ENCODE assay signal across 8 mouse cellular contexts in genomic region chr15:77841361-77842046, GRCm38 (mm10). TPM values are rescaled to one million over a fixed set of nuclear protein-coding genes. Genes with fewer than 3 reads are reported as not detected.
DNase-seq lines count a peak whose midpoint lies in the region; ATAC-seq lines count a peak whose summit lies in the region.

No protein-coding gene starts in this region.

- peaks cover 66% of the 10 kb centered on the region for H3K4me1 ChIP-seq in erythroblast, embryonic 14.5 days (ENCODE audit: control insufficient read depth)
- H3K4me1 ChIP-seq in heart, embryonic 13.5 days, result peaks cover 51% of the 10 kb centered on the region
- H3K4me1 ChIP-seq in kidney, embryonic 16.5 days (ENCODE audit: insufficient read depth, low read length), result peaks cover 46% of the 10 kb centered on the region
- peaks cover 65% of the 10 kb centered on the region for H3K4me1 ChIP-seq in liver, embryonic 15.5 days (replicated peaks)
- peaks cover 26% of the 10 kb centered on the region for H3K4me1 ChIP-seq in neural tube, embryonic 12.5 days

- peak; percentile 10; the same call in 1 of the 2 replicates for ATAC-seq in heart, embryonic 13.5 days (ENCODE audit: extremely low read depth, insufficient number of reproducible peaks, low FRiP score, low TSS enrichment)
- ATAC-seq in kidney, embryonic 16.5 days (ENCODE audit: low FRiP score, low TSS enrichment), result peak; percentile 16
- peak; percentile 23 for ATAC-seq in liver, embryonic 15.5 days (ENCODE audit: insufficient read depth)
- peak; percentile 57 for ATAC-seq in neural tube, embryonic 12.5 days (ENCODE audit: low FRiP score, low read depth)

- DNase-seq in CD4-positive, CD25-positive, alpha-beta regulatory T cell, adult 2 months (ENCODE audit: low read depth, low spot score), result peak; percentile 61
- peak; percentile 88 for DNase-seq in adrenal gland, postnatal 14 days
- no peak for DNase-seq in MN1 (ENCODE audit: low spot score)

- peak overlapping the region; percentile 93 for H3K4me2 ChIP-seq in heart, embryonic 13.5 days
- H3K4me2 ChIP-seq in kidney, embryonic 16.5 days (replicated peaks; ENCODE audit: low read depth, low read length), result peak overlapping the region; percentile 82
- H3K4me2 ChIP-seq in liver, embryonic 15.5 days, result peak overlapping the region; percentile 94
- peak overlapping the region; percentile 93 for H3K4me2 ChIP-seq in neural tube, embryonic 12.5 days (replicated peaks)

- WGBS in heart, embryonic 13.5 days, result under 1% methylated on average over 73 of the region's 80 CpGs
- under 1% methylated on average over 78 of the region's 80 CpGs for WGBS in kidney, embryonic 16.5 days
- under 1% methylated on average over 80 of the region's 80 CpGs for WGBS in liver, embryonic 15.5 days (ENCODE audit: insufficient replicate concordance)
- under 1% methylated on average over 80 of the region's 80 CpGs for WGBS in neural tube, embryonic 12.5 days

- H3K9ac ChIP-seq in heart, embryonic 13.5 days, result peak overlapping the region; percentile 98
- peak overlapping the region; percentile 93 for H3K9ac ChIP-seq in kidney, embryonic 16.5 days (replicated peaks; ENCODE audit: low read length)
- peak overlapping the region; percentile 89 for H3K9ac ChIP-seq in liver, embryonic 15.5 days
- H3K9ac ChIP-seq in neural tube, embryonic 12.5 days, result peak overlapping the region; percentile 73

- peak overlapping the region; percentile 97 for H3K27ac ChIP-seq in heart, embryonic 13.5 days (replicated peaks)
- H3K27ac ChIP-seq in kidney, embryonic 16.5 days (ENCODE audit: low read length), result peak overlapping the region; percentile 98
- peak overlapping the region; percentile 94 for H3K27ac ChIP-seq in liver, embryonic 15.5 days (replicated peaks)
- H3K27ac ChIP-seq in neural tube, embryonic 12.5 days, result peak overlapping the region; percentile 53; the same call in 1 of the 2 replicates

- peak overlapping the region; percentile 74 for H3K4me3 ChIP-seq in erythroblast, embryonic 14.5 days (replicated peaks)
- H3K4me3 ChIP-seq in heart, embryonic 13.5 days, result peak overlapping the region; percentile 99
- H3K4me3 ChIP-seq in kidney, embryonic 16.5 days (ENCODE audit: low read length), result peak overlapping the region; percentile 97
- peak overlapping the region; percentile 97 for H3K4me3 ChIP-seq in liver, embryonic 15.5 days (replicated peaks)
- H3K4me3 ChIP-seq in neural tube, embryonic 12.5 days, result peak overlapping the region; percentile 85

- peaks cover 23% of the 10 kb centered on the region for H3K36me3 ChIP-seq in erythroblast, embryonic 14.5 days (ENCODE audit: control insufficient read depth)
- H3K36me3 ChIP-seq in heart, embryonic 13.5 days, result no peaks in the 10 kb centered on the region
- no peaks in the 10 kb centered on the region for H3K36me3 ChIP-seq in kidney, embryonic 16.5 days (ENCODE audit: insufficient read depth, low read length)
- H3K36me3 ChIP-seq in liver, embryonic 15.5 days (replicated peaks), result peaks cover 8% of the 10 kb centered on the region; the same call in 1 of the 2 replicates
- H3K36me3 ChIP-seq in neural tube, embryonic 12.5 days, result no peaks in the 10 kb centered on the region

- H3K9me3 ChIP-seq in erythroblast, embryonic 14.5 days (ENCODE audit: control insufficient read depth, low read length), result no peaks in the 10 kb centered on the region
- H3K9me3 ChIP-seq in heart, embryonic 13.5 days, result no peaks in the 10 kb centered on the region
- H3K9me3 ChIP-seq in kidney, embryonic 16.5 days (ENCODE audit: low read length), result no peaks in the 10 kb centered on the region
- H3K9me3 ChIP-seq in liver, embryonic 15.5 days (replicated peaks), result no peaks in the 10 kb centered on the region
- no peaks in the 10 kb centered on the region for H3K9me3 ChIP-seq in neural tube, embryonic 12.5 days

- no peaks in the 10 kb centered on the region for H3K27me3 ChIP-seq in erythroblast, embryonic 14.5 days (ENCODE audit: control insufficient read depth)
- no peaks in the 10 kb centered on the region for H3K27me3 ChIP-seq in heart, embryonic 13.5 days (replicated peaks)
- H3K27me3 ChIP-seq in kidney, embryonic 16.5 days (ENCODE audit: insufficient read depth, low read length), result no peaks in the 10 kb centered on the region
- peaks cover 3% of the 10 kb centered on the region; the same call in 1 of the 2 replicates for H3K27me3 ChIP-seq in liver, embryonic 15.5 days
- no peaks in the 10 kb centered on the region for H3K27me3 ChIP-seq in neural tube, embryonic 12.5 days (replicated peaks)

RNA-seq across cellular contexts. Expression of gene Myh9, which starts 0.5 kb away (rescaled TPM):
- total RNA-seq in adrenal gland, postnatal 14 days (2021), result 280 and 301 TPM in 2 replicates
- polyA plus RNA-seq in erythroblast, embryonic 14.5 days (2012), result 10.4 and 10.9 TPM in 2 replicates
- 24.8 and 25.0 TPM in 2 replicates for polyA plus RNA-seq in heart, embryonic 13.5 days (2015; fragmentation: Nextera tagmentation; extraction: Ambion mirVana)
- 55.4 and 64.5 TPM in 2 replicates for polyA plus RNA-seq in kidney, embryonic 16.5 days (2015; fragmentation: Nextera tagmentation; extraction: Ambion mirVana)
- 19.5 and 20.3 TPM in 2 replicates for polyA plus RNA-seq in liver, embryonic 15.5 days (2015; fragmentation: Nextera tagmentation; extraction: Ambion mirVana)
- 20.9 and 21.0 TPM in 2 replicates for polyA plus RNA-seq in neural tube, embryonic 12.5 days (2016; fragmentation: Nextera tagmentation; extraction: Ambion mirVana)
